Mouse (Mus musculus) megakaryocyte, adult 5-6 weeks (primary cell): ENCODE data around the gene Ang2. TPM values are rescaled to one million over a fixed set of nuclear protein-coding genes. Genes with fewer than 3 reads are reported as not detected.

Source experiments
- ATAC-seq: 2 replicates; pipeline ENCODE4 v1.8.0; 2016; ENCODE audit warnings: mild to moderate bottlenecking, inconsistent platforms; ENCODE audit not compliant: poor library complexity, severe bottlenecking
- total RNA-seq, 2 experiments: library from RNA; stranded (forward) in 1 of 2; stranded (reverse) in 1 of 2; fragments of 153-499, 151-499 nt in 1 of 2; fragments of 221-1000, 200-1000 nt in 1 of 2; gene quantifications; 2 replicates each; pipeline versions ENCODE4 v1.2.3 to v1.2.4; 2015 to 2017

The Ang2 gene
- total RNA-seq, 2 experiments from 2014 or later, result not detected

DNA sequence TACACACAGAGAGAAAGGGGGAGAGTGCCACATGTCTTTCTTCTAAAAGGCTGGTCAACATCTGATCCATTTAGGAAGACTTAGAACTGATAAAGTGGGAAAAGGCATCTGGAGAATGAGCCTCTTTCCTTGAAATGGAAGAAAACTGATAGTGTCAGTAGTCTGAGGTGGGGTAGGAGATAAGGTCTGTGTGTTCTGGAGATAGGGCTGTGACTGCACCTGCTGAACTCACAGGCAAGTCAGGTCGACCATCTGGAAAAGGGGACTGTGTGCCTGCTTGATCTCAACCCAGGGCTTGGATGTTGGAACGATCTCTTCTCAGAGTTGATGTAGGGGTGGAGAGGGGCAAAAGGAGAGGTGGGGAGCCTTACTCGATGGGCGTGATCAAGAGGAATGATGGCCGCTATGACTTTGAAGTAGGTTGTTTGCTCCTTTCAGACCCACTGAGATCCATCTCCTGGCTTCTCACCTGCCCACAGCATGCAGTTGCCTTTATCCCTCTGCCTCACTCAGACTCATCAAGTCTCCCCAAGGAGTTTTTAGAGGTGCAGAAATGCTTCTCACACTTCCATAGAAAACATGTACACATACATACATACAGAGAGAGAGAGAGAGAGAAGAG, 46.6 kb downstream of the Ang2 start:
- ATAC-seq, result no peak

DNA sequence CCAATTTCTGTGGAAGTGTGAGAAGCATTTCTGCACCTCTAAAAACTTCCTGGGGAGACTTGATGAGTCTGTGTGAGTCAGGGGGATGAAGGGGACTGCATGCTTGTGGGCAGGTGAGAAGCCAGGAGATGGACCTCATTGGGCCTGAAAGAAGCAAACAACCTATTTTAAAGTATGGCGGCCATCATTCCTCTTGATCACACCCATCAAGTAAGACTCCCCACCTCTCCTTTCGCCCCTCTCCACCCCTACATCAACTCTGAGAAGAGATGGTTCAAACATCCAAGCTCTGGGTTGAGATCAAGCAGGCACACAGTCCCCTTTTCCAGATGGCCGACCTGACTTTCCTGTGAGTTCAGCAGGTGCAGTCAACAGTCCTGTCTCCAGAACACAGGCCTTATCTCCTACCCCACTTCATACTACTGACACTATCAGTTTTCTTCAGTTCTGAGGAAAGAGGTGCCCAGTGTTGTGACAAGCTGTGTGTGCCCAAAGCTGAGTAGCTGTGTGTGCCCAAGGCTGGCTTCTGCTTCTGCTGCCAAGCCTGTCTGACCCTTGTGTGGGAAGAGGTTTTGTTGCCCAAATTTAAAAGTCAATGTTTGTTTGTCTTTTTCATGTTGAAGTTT, 48.6 kb downstream of the Ang2 start:
- no peak for ATAC-seq

DNA sequence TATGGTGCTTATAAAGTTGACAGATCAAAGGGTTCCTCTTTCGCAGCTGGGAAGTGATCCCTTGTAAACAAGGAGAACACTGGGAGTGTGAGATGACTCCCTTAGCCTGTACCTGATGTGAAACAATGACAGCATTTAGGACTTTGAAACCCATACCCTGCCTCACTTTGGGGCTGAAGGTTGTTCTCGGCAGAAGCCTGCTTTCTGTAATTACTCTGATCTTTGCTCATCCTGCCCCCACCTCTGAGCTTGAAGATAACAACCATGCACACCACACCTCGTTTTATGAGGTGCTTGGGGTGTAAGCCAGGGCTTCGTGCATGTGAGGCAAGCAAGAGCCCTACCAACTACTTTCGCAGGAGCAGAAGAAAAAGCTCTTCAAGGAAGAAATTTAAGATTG, 49.8 kb downstream of the Ang2 start:
- no peak for ATAC-seq

DNA sequence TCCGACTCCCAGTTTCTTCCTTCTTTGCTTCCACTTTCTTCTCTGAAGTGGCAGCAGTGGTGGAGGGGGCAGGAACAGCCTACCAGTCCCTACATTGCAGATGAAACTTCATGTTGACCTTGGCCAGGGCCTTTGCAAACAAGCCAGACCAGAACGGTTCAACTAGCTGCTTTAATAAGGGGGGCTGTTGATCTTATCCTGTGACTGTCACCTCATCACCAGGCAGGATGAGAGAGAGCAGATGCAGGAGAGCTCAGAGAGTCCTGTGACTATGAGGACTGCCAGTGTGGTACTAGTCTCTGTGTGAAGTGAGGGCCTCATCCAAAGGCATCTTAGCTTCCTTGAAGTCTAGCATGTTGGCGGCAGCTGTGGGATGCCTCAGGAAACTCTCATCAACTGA, 50.9 kb downstream of the Ang2 start:
- no peak for ATAC-seq

DNA sequence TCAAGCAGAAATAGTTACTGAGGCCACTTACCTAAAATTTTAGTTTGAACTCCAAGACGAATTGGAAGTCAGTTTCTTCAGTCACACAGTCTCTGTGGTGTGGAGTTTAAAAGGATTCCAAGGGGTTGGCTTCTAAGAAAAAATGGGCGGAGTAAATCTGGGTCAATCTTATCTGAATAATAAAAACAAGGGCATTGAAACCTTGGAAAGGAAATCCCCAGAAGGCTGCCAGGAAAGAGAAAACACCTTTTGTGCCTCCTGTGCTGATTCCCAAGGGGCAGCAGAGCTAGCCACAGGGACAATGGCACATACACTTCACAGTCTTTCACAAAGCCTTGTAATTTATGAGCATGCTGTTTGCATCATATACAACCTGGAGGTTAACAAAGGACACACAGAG, 52.3 kb downstream of the Ang2 start, which contains the start of gene Rnase1:
Gene Rnase1, minus strand, starts transcription at position 101 of the 400 bp plus-strand sequence.
- ATAC-seq, result no peak

DNA sequence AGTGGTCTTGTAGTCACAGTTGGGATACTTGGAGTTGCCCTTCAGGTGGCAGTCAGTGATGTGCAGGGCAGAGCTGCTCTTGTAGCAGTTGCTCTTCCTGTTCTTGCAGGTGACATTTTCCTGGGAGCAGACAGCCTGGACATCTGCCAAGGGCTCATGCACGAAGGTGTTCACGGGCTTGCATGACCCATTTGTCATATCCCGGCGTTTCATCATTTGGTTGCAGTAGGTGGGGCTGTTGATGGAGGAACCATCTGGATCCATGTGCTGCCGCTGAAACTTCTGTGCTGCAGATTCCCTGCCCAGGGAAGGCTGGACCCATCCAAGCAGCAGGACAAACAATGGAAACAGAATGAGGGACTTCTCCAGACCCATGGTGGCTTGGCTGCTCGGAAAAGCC, 53.4 kb downstream of the Ang2 start:
- ATAC-seq, result no peak

Other genes starting within 250 kb of the Ang2 start
- gene Pnp2, start 243.2 kb downstream of the Ang2 start, total RNA-seq (2015), result 14.4 and 16.7 TPM in 2 replicates
- gene Pnp2, start 243.2 kb downstream of the Ang2 start, total RNA-seq (2017), result 6.7 and 9.6 TPM in 2 replicates
- gene Rnase10, start 191.4 kb downstream of the Ang2 start, total RNA-seq (2015), result not detected in 2 replicates
- gene Rnase10, start 191.4 kb downstream of the Ang2 start, total RNA-seq (2017), result not detected in 2 replicates
- 0.11 TPM in 1 of 2 replicates, not detected in the other for gene Rnase9, start 157.3 kb downstream of the Ang2 start, total RNA-seq (2015)
- gene Rnase9, start 157.3 kb downstream of the Ang2 start, total RNA-seq (2017), result not detected in 2 replicates
- gene Rnase11, start 149.0 kb downstream of the Ang2 start, total RNA-seq (2015), result not detected in 2 replicates
- gene Rnase11, start 149.0 kb downstream of the Ang2 start, total RNA-seq (2017), result not detected in 2 replicates
- gene Rnase12, start 141.5 kb downstream of the Ang2 start, total RNA-seq (2015), result 11.4 and 11.6 TPM in 2 replicates
- gene Rnase12, start 141.5 kb downstream of the Ang2 start, total RNA-seq (2017), result 8.2 and 10.4 TPM in 2 replicates
- gene Olfr750, start 124.7 kb downstream of the Ang2 start, total RNA-seq (2015), result not detected in 2 replicates
- not detected in 2 replicates for gene Olfr750, start 124.7 kb downstream of the Ang2 start, total RNA-seq (2017)
- gene Rnase4, start 108.1 kb downstream of the Ang2 start, total RNA-seq (2015), result 36.2 and 44.8 TPM in 2 replicates
- 21.0 and 22.3 TPM in 2 replicates for gene Rnase4, start 108.1 kb downstream of the Ang2 start, total RNA-seq (2017)
- 8.2 and 10.0 TPM in 2 replicates for gene Ang, start 108.0 kb downstream of the Ang2 start, total RNA-seq (2015)
- gene Ang, start 108.0 kb downstream of the Ang2 start, total RNA-seq (2017), result 9.4 and 13.7 TPM in 2 replicates
- not detected in 2 replicates for gene Eddm3b, start 84.7 kb downstream of the Ang2 start, total RNA-seq (2015)
- gene Eddm3b, start 84.7 kb downstream of the Ang2 start, total RNA-seq (2017), result not detected in 2 replicates
- gene Rnase6, start 75.2 kb downstream of the Ang2 start, total RNA-seq (2015), result 288 and 294 TPM in 2 replicates
- gene Rnase6, start 75.2 kb downstream of the Ang2 start, total RNA-seq (2017), result 303 and 351 TPM in 2 replicates
- gene Rnase1, start 52.4 kb downstream of the Ang2 start, total RNA-seq (2015), result not detected in 2 replicates
- gene Rnase1, start 52.4 kb downstream of the Ang2 start, total RNA-seq (2017), result not detected in 2 replicates
- gene Rnase2b, start 36.9 kb downstream of the Ang2 start, total RNA-seq (2015), result 7.5 and 8.9 TPM in 2 replicates
- 0.92 and 4.3 TPM in 2 replicates for gene Rnase2b, start 36.9 kb downstream of the Ang2 start, total RNA-seq (2017)
- gene Ear14, start 4.2 kb upstream of the Ang2 start, total RNA-seq (2015), result not detected in 2 replicates
- gene Ear14, start 4.2 kb upstream of the Ang2 start, total RNA-seq (2017), result not detected in 2 replicates
- gene Rnase2a, start 57.0 kb upstream of the Ang2 start, total RNA-seq (2015), result 5.9 and 6.8 TPM in 2 replicates
- 5.3 and 9.2 TPM in 2 replicates for gene Rnase2a, start 57.0 kb upstream of the Ang2 start, total RNA-seq (2017)
- gene Gm7247, start 162.6 kb upstream of the Ang2 start, total RNA-seq (2015), result not detected in 2 replicates
- not detected in 2 replicates for gene Gm7247, start 162.6 kb upstream of the Ang2 start, total RNA-seq (2017)
- gene Vmn2r88, start 211.7 kb upstream of the Ang2 start, total RNA-seq (2015), result not detected in 2 replicates
- gene Vmn2r88, start 211.7 kb upstream of the Ang2 start, total RNA-seq (2017), result not detected in 2 replicates